Mouse (Mus musculus) heart, embryonic 16.5 days (tissue): ENCODE data around the gene Elof1. TPM values are rescaled to one million over a fixed set of nuclear protein-coding genes. Genes with fewer than 3 reads are reported as not detected.
"Not testable (repeated sequence)": the region's sequence is repeated elsewhere in the genome, so short reads cannot be mapped to it uniquely, and the experiment has no call there.

Experiments
- ATAC-seq: fragments of 200-750 bp; cut with Nextera tagmentation; replicated peaks from 2 replicates; pipeline ENCODE4 v1.8.0; 2017; ENCODE audit warnings: moderate number of reproducible peaks; ENCODE audit not compliant: insufficient read depth, low FRiP score; ENCODE audit errors: extremely low read depth
- H3K27ac ChIP-seq: fragments of 300-500 bp; sonication (generic); 2 replicates; pipeline ENCODE4 v1.5.1; 2014; ENCODE audit warnings: mild to moderate bottlenecking, low read length, control low read depth, moderate library complexity
- H3K27me3 ChIP-seq: fragments of 300-500 bp; sonication (generic); 2 replicates; pipeline ENCODE4 v1.6.1; 2014; ENCODE audit warnings: low read length, mixed read lengths; ENCODE audit not compliant: control insufficient read depth, insufficient read depth
- H3K36me3 ChIP-seq: fragments of 300-500 bp; sonication (generic); 2 replicates; pipeline ENCODE4 v1.6.1; 2014; ENCODE audit not compliant: control insufficient read depth, insufficient read depth
- H3K4me1 ChIP-seq: fragments of 300-500 bp; sonication (generic); 2 replicates; pipeline ENCODE4 v1.6.1; 2014; ENCODE audit warnings: low read length, mixed read lengths; ENCODE audit not compliant: control insufficient read depth, insufficient read depth
- H3K4me2 ChIP-seq: fragments of 300-500 bp; sonication (generic); 2 replicates; pipeline ENCODE4 v1.6.1; 2014; ENCODE audit warnings: low read depth, mild to moderate bottlenecking, control low read depth, low read length
- H3K4me3 ChIP-seq: fragments of 300-500 bp; sonication (generic); 2 replicates; pipeline ENCODE4 v1.5.1; 2014; ENCODE audit warnings: mild to moderate bottlenecking, control low read depth, low read length
- H3K9ac ChIP-seq: fragments of 300-500 bp; sonication (generic); 2 replicates; pipeline ENCODE4 v1.6.1; 2014; ENCODE audit warnings: low read length, control low read depth
- H3K9me3 ChIP-seq: fragments of 300-500 bp; sonication (generic); replicated peaks from 2 replicates; pipeline ENCODE4 v1.6.1; 2016; ENCODE audit warnings: low read length; ENCODE audit not compliant: control insufficient read depth
- WGBS: fragments of 180-500 bp; shearing (Covaris S2); extraction: QIAGEN DNeasy Blood & Tissue Kit; methylation state at CpG from one replicate; pipeline ENCODE4 v1.1.7; 2014; 5-methylcytosine and 5-hydroxymethylcytosine counted together
- polyA plus RNA-seq: library from polyadenylated mRNA; unstranded; fragments of >200 nt; fragmentation: Nextera tagmentation; extraction: Ambion mirVana; gene quantifications from 2 replicates; pipeline ENCODE4 v1.2.1, GENCODE M21; 2015

Elof1 gene
- polyA plus RNA-seq, 1 experiment from 2014 or later = 111 TPM

DNA sequence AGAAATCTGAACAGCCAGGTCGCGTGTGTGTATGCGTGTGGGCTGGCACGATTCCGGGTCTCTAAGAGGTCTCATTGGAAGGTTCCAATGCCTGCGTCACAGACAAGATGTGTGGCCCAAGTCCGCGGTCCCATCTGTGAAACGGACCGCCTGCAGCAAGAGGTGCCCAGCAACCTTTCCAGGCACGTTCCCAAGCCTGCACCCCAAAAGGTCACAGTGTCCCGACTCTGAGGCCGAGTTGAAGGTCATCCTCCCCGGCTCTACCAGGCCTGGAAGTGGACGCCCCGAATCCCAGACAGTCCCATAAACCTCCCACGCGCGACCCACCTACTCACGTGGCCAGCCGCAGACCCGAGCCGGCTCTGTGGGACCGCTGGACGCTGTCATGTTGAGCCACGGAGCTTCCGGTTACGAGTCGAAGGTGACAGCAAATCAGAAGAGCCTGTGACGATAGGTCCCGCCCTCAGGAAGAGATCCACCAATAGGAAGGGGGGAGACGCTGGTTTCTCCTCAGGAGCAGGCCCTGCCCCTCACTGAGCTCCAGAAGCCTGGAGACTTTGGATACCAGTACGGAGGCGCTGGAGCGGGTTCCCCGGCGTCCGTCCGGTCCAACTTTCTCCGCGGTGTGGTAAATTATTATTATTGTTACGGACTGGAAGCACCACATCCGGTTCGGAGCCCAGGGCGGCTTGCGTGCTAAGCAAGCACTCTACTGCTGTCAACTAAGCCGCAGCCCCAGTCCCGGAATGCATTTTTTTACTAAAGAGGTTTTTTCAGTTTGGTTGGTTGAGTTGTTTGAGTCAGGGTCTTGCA is 31.7 kb downstream of the Elof1 start, which contains the start of gene Ecsit:
Ecsit (minus strand) TSS at position 417 of the 813 bp plus-strand sequence.
- Histone ChIP-seq H3K9me3 (no peaks in the 10 kb centered on the region), H3K4me3 (peak within 1 kb of the TSS; percentile 85), H3K36me3 (no peaks in the 10 kb centered on the region), H3K9ac (peak within 1 kb of the TSS; percentile 86), H3K27ac (peak within 1 kb of the TSS; percentile 83), H3K4me1 (peaks cover 7% of the 10 kb centered on the region), H3K4me2 (peak within 1 kb of the TSS; percentile 83), H3K27me3 (no peaks in the 10 kb centered on the region)
- ATAC-seq = peak; percentile 99
- WGBS = under 1% methylated on average over 48 of the region's 48 CpGs

DNA sequence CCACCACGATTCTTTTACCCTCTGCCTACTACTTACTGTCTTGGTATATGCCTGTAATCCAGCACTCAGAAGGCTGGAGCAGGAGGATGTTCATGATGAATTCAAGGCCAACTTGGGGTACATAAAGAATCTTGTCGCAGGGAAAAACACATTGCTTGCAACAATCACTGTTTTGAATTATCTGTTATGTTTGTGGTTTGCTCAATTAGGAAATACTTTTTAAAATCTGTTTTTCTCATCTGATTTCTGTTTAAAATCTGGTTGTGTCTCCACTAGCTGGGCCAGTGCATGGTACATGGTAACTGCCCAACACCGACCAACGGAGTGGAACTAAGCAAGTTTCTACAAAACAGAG is 32.3 kb downstream of the Elof1 start:
- H3K4me2 ChIP-seq = peak overlapping the region; percentile 83
- H3K36me3 ChIP-seq = peaks cover 5% of the 10 kb centered on the region; the same call in 1 of the 2 replicates
- H3K9me3 ChIP-seq = no peaks in the 10 kb centered on the region
- peaks cover 7% of the 10 kb centered on the region for H3K4me1 ChIP-seq
- ATAC-seq = no peak
- peak overlapping the region; percentile 86 for H3K9ac ChIP-seq
- peak overlapping the region; percentile 85 for H3K4me3 ChIP-seq
- peak overlapping the region; percentile 66 for H3K27ac ChIP-seq
- WGBS = 27% methylated on average over 4 of the region's 4 CpGs
- H3K27me3 ChIP-seq = no peaks in the 10 kb centered on the region

DNA sequence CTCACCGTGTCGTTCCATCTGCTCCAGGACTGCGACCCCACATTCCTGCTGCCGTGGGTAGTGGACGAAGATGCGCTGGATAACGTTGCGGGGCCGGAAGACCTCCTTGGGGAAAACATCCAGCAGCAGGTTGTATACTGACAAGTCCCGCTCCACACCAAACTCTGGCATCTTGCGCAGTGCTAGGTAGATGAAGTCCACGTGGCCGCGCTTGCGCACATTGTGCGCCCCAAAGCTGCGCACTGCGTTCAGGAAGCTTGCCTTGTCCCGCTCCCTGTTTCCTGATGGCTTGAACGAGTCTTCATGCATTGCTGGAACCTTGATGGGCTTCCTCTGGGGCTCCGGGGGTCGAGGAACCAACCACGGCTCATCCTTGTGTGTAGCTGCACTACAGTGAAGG is 40.7 kb downstream of the Elof1 start:
- Histone ChIP-seq H3K27ac (no peak overlapping the region), H3K4me1 (no peaks in the 10 kb centered on the region), H3K4me3 (no peak overlapping the region), H3K27me3 (no peaks in the 10 kb centered on the region), H3K4me2 (no peak overlapping the region), H3K36me3 (peaks cover 22% of the 10 kb centered on the region), H3K9me3 (no peaks in the 10 kb centered on the region), H3K9ac (no peak overlapping the region)
- ATAC-seq = no peak
- 91% methylated on average over 23 of the region's 23 CpGs for WGBS

DNA sequence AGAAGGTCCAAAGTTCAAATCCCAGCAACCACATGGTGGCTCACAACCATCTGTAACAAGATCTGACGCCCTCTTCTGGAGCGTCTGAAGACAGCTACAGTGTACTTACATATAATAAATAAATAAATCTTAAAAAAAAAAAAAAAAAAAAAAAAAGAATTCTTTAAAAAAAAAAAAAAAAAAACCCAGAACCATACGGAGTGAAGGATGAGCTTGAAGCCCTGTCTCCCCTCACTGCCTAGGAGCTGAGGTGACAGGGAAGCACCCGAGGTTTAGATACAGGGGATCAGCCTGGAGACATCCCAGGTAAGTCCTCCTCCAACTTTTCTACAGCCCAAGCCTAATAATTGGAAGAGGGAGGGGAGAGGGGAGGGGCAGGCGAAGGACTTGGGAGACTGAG is 41.2 kb downstream of the Elof1 start:
- not testable (repeated sequence) for H3K4me2 ChIP-seq, H3K27ac ChIP-seq, ATAC-seq, H3K9me3 ChIP-seq, H3K4me3 ChIP-seq, H3K4me1 ChIP-seq, H3K27me3 ChIP-seq, H3K9ac ChIP-seq
- H3K36me3 ChIP-seq = peaks cover 22% of the 10 kb centered on the region
- WGBS = 78% methylated on average over 5 of the region's 5 CpGs

DNA sequence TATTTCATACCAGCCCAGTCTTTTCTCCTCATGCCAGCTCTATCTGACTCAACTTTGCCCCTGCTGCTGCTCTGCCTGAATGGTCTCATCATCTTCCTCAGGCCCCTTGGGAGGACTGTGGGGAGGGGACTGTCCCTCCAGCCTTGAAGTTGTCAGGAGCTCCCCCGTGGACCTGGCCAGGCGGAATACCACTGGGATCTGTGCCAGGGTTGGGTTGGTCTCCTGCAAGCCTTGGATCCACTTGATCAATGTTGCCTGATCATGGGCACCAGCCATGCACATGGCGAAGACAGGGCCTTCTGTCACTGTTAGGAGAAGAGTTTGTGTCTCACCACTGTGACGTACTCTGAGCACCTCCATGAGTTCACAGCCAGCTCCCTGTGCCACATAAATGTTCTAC is 44.7 kb downstream of the Elof1 start:
- Histone ChIP-seq H3K36me3 (peaks cover 18% of the 10 kb centered on the region), H3K9me3 (no peaks in the 10 kb centered on the region), H3K9ac (no peak overlapping the region), H3K4me2 (no peak overlapping the region), H3K27ac (no peak overlapping the region), H3K4me3 (no peak overlapping the region), H3K27me3 (no peaks in the 10 kb centered on the region), H3K4me1 (peaks cover 8% of the 10 kb centered on the region)
- WGBS = 91% methylated on average over 4 of the region's 4 CpGs
- ATAC-seq = no peak

DNA sequence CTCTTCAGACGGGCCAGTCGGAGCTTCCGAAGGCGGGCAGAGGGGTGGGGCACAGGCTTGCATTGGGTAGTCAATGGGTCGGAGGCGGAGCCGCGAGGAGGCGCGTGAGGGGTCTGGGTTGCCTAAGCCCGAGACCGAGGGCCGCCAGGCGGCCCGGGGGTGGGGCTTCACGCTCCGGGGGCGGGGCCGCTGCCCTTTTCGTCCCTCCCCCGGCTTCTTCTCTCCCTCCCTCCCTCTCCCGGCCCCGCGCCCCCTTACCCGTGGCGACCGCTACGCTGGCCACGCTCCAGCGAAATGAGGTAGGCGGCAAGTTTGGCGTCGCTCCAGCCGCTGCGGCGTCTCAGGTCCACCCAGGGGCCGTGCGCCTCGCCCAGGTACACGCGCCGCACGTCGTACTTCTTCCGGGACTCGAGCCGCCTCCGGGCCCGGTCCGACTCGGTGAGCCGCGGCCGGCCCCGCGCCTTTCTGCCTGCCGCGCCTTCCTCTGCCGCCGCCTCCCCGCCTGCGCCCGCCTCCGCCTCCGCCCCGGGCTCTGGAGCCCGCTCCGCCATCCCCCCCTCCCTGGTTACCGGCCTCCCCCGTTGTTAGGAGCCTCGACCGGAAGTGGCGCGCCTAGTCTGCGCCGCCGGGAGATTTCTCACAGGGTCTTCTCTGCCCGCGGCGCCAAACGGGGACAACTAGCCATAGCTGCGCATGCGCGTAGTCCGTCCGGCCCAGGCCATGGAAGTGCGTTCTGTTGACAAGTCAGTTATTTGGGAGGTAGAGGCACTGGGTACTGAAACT is 46.0 kb downstream of the Elof1 start, which contains the start of the genes Gm49318 and Zfp653:
Gm49318 (minus strand) TSS at position 469 of the 783 bp plus-strand sequence.
Zfp653 (minus strand) TSS at position 586 of the 783 bp plus-strand sequence.
- Histone ChIP-seq H3K36me3 (peaks cover 18% of the 10 kb centered on the region), H3K4me1 (peaks cover 8% of the 10 kb centered on the region), H3K4me3 (peak within 1 kb of the TSS; percentile 80), H3K9ac (peak within 1 kb of the TSS; percentile 91), H3K27me3 (no peaks in the 10 kb centered on the region), H3K9me3 (no peaks in the 10 kb centered on the region), H3K4me2 (peak within 1 kb of the TSS; percentile 64), H3K27ac (peak within 1 kb of the TSS; percentile 98)
- peak; percentile 97 for ATAC-seq
- WGBS = under 1% methylated on average over 83 of the region's 87 CpGs

DNA sequence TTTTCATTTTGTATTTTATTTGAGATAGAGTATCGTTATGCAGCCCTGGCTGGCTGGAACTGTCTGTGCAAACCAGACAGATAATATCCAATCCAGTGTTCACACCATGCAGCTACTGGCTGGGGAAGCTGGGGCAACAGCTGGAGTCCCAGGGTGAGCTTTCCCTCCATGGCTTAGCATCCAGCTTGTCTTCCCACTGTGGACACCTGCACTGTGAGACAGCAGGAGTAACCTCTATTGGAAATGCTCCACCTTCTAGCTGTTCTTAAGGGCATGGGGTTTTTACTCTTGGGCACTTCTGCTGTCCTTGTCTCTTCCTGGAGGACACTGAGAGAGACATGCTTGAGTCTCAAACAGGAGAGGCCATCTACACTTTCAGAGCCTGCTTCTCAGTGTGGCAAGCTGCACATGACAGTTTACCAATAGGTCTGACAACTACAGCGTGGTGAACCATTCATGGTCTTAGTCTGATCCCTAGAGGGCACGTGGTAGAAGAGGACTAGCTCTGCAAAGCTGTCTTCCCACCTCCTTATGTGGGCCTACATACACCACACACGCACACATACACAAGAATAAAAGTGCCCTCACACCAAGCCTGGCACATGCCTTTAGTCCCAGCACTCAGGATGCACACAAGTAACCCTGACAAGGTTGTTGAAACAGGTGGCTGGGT is 47.0 kb downstream of the Elof1 start:
- no peak for ATAC-seq
- WGBS = 67% methylated on average over 4 of the region's 4 CpGs
- H3K36me3 ChIP-seq = peaks cover 25% of the 10 kb centered on the region

DNA sequence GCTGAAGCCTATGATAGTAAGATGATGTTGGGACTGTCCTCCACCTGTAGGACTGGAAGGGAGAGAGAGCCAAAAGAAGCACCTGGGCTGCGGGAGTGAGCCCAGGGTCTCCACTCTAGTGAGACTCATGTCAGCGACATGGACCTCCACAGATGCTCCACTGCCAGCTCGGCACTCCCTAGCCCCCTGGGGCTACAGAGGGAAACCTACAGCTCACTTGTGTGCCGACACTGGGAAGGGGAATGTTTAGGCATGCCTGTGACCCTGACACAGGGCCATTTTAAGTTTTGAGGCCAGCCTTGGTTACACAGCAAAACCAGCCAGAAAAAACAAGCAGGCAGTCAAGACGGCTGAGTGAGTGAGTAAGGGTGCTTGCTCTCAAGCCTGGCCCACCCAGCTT is 49.8 kb downstream of the Elof1 start:
- 83% methylated on average over 5 of the region's 5 CpGs for WGBS
- Histone ChIP-seq H3K4me3 (no peak overlapping the region), H3K36me3 (peaks cover 21% of the 10 kb centered on the region), H3K9ac (no peak overlapping the region), H3K9me3 (no peaks in the 10 kb centered on the region), H3K27me3 (no peaks in the 10 kb centered on the region), H3K4me2 (no peak overlapping the region), H3K4me1 (peaks cover 8% of the 10 kb centered on the region), H3K27ac (no peak overlapping the region)
- ATAC-seq = no peak

More for the DNA sequence above, 47.0 kb downstream of the Elof1 start:
- H3K4me1 ChIP-seq = peaks cover 8% of the 10 kb centered on the region
- H3K4me2 ChIP-seq = peak overlapping the region; percentile 64
- peak overlapping the region; percentile 80 for H3K4me3 ChIP-seq
- H3K27me3 ChIP-seq = no peaks in the 10 kb centered on the region
- no peaks in the 10 kb centered on the region for H3K9me3 ChIP-seq
- H3K27ac ChIP-seq = peak overlapping the region; percentile 98
- peak overlapping the region; percentile 91 for H3K9ac ChIP-seq
